Mouse (Mus musculus) small intestine, adult 10 weeks (tissue): Measurements from ENCODE around the gene Rad51ap2. TPM values are rescaled to one million over a fixed set of nuclear protein-coding genes. Genes with fewer than 3 reads are reported as not detected.

Source experiments
- polyA plus RNA-seq: library from polyadenylated mRNA; stranded (reverse); fragments of 350-450 nt; fragmentation: Illumina TruSeq; extraction: RNeasy Lipid Tissue Mini Kit (QIAGEN cat#74804); gene quantifications from one replicate; pipeline ENCODE4 v1.2.3, GENCODE M21; 2014; ENCODE audit warnings: low replicate concordance

Gene Rad51ap2
- not detected for polyA plus RNA-seq

GRCm38 (mm10) chr12:11455549-11456194, at the start of gene Rad51ap2:
TSS of gene Rad51ap2 (plus strand) at chr12:11456079.

DNA sequence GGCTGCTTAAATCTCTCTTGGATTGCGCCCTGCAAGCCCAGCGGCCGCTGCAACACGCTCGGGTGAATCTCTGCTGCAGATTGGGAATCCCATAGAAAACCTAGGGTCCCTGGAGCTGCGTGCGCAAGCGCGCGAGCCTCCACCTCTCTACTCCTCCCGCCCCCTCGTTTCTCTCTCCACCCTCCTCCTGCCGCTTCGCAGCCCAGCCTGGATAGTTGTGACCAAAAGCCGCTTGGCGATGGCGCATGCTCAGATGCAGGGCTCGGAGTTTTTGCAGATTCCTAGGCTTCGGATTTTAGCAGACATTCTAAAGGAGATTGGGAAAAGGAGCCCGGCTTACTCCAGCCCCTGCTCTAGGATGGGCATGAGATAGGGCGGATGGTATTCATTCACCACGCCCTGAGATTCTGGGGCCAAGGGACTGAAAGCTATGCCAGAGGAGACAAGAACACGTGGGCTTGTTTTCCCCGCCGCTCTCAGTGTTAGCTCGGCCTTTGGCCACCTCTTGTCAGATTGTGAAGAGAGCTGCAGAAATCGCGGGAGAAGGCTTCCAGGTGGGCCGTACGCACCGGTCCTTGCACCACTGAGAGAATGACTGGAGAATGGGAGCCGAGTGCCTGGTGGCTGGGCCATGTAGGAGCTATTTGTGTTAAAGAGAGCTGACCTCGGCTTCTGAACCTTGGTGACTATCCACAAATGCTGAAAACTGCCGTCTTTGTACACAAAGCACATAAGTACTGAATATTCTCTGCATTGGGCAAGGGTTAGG, 19.2 kb upstream of the Rad51ap2 start, which contains the start of gene Vsnl1:
Vsnl1 (minus strand) TSS at position 117 of the 769 bp plus-strand sequence.

Other genes with a start within 250 kb of the Rad51ap2 start
- gene Msgn1, start 247.1 kb upstream of the Rad51ap2 start, polyA plus RNA-seq = not detected
- gene Gen1, start 190.3 kb upstream of the Rad51ap2 start, polyA plus RNA-seq = 9.7 TPM
- gene Smc6, start 190.2 kb upstream of the Rad51ap2 start, polyA plus RNA-seq = 77.8 TPM
- 0.48 TPM for gene Vsnl1, start 19.5 kb upstream of the Rad51ap2 start, polyA plus RNA-seq